Mouse (Mus musculus) C2C12 (cell line): Measurements from ENCODE around the gene Anks1.

Source experiments
- CTCF ChIP-seq: IDR thresholded peaks from one replicate; pipeline ENCODE4 v1.5.1; 2011; ENCODE audit not compliant: control insufficient read depth, insufficient read depth, insufficient read length
- MAX ChIP-seq: IDR thresholded peaks from one replicate; pipeline ENCODE4 v1.6.1; 2011; ENCODE audit warnings: mild to moderate bottlenecking, control low read depth
- MYOD1 ChIP-seq: IDR thresholded peaks from one replicate; pipeline ENCODE4 v1.6.1; 2011; ENCODE audit warnings: low read depth; ENCODE audit not compliant: control insufficient read depth, insufficient read length
- USF1 ChIP-seq: IDR thresholded peaks from one replicate; pipeline ENCODE4 v1.6.1; 2011; ENCODE audit warnings: low read depth, mild to moderate bottlenecking, control low read depth, moderate library complexity

DNA sequence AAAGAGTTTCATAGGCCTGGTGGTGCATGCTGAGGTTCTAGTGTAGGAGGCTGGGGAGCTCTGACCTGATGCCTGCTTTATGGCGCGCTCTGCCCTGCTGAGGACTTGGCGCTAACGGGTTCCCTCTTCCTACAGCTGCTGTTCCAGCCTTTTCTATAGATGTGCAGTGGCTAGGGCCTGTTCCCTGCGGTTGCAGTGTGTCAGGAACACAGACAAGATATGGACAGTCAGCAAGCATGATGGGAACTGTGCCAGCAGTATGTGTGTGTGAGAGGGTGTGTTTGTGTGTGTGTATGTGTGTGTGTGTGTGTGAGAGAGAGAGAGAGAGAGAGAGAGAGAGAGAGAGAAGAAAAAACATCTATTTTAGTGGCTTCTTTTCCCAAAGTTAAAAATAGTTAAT is 29.9 kb downstream of the Anks1 start:
- TF ChIP-seq CTCF (no peak), USF1 (no peak), MYOD1 (no peak), MAX (no peak)
